Mouse (Mus musculus): ENCODE data around the gene Ndufv1. TPM values are rescaled to one million over a fixed set of nuclear protein-coding genes. Genes with fewer than 3 reads are reported as not detected.
"Not testable (repeated sequence)": the region's sequence is repeated elsewhere in the genome, so short reads cannot be mapped to it uniquely, and the experiment has no call there.

The Ndufv1 gene
- 100 to 1,000 TPM; 412 to 474 TPM for total RNA-seq (2021)
- long read RNA-seq, experiment 1, transcript Ndufv1-209 (2 exons, 412 nt), result minor isoform, 30 of 1,126 reads
- long read RNA-seq, experiment 1, transcript Ndufv1-201 (10 exons, 1,661 nt), result major isoform, 1,019 of 1,126 reads
- long read RNA-seq, experiment 1, partial matches to known transcripts, result 32 of 1,126 reads
- long read RNA-seq, experiment 1, other reads (novel, unspliced or antisense), result 45 of 1,126 reads
- long read RNA-seq, experiment 2, transcript Ndufv1-201 (10 exons, 1,661 nt), result major isoform, 1,013 of 1,089 reads
- long read RNA-seq, experiment 2, transcript Ndufv1-209 (2 exons, 412 nt), result minor isoform, 20 of 1,089 reads
- long read RNA-seq, experiment 2, partial matches to known transcripts, result 34 of 1,089 reads
- long read RNA-seq, experiment 2, other reads (novel, unspliced or antisense), result 22 of 1,089 reads

DNA sequence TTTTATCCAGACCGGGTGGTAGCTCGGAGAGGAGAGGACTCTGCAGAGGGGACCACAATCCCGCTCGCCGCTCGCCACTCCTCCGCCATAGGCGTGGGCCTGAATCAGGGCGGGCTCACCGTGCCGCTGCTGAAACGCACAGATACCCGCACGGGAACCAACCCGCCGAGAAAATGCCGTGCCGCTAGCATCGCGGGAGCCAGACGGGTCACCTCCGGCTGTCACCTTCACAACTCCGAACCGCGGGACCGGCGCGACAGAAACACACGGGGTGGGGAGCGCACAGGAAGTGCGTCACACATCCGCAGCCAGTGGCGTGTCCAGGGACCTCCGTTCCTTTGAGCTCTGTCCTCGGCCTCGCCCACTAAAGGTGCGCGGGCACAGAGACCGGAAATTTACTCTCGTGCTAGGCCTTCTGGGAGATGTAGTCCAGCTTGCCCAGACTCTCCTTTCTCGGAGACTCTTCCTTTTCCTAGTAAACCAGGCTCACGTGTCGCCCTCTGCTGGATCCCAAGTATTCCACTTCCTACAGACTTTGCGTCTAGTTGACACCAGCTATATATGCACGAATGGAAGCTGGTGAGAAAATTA, at the start of gene Ndufv1:
Gene Ndufv1, minus strand, starts transcription at position 375 of the 591 bp plus-strand sequence.
- DNase-seq, result peak; percentile 98

DNA sequence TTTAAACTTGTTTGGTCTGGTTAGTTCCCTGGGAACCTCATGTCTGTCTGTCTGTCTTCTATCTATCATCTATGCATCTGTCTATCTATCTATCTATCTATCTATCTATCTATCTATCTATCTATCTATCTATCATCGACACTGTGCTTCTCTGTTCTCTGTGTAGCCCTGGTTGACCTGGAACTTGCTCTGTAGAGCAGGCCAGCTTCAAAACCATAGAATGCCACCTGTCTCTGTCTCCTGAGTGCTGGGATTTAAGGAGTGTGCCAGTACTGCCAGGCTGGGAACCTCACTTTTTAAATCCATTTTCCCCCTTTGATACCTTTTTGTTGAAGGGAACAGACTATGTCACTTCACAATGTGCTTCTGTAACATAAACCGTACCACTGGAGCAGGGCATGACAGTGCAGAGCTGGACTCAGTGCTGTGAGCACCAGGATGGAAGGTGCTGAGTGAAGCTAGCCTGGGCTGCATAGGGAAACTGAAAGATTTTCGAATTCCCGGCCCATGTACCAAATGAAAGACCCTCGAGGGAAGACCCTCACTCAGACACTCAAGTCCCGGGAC, 48.4 kb upstream of the Ndufv1 start:
- DNase-seq, result no peak

DNA sequence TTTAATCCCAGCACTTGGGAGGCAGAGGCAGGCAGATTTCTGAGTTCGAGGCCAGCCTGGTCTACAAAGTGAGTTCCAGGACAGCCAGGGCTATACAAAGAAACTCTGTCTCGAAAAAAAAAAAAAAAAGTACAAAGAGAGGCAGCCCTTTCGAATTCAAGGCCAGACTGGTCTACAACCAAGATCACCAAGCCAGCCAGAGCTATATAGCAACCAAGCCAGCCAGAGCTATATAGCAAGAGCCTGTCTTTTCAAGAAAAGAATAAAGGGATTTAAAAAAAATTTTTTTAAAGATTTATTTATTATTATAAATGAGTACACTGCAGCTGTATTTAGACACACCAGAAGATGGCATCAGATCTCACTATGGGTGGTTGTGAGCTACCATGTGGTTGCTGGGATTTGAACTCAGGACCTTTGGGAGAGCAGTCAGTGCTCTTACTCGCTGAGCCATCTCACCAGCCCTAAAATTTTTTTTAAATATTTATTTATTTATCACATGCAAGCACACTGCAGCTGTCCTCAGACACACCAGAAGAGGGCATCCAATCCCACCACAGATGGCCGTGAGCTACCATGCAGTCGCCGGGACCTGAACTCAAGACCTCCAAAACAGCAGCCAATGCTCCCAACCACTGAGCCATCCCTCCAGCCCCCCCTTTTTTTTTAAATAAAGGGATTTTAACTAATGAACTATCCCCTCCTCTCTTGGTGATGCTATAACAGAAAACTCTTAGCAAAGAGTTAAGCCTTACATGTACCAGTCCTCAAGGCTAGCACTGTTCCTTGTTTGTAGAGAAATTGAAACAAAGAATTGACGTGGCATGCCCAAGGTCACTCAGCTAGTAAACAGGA, 47.7 kb upstream of the Ndufv1 start:
- not testable (repeated sequence) for DNase-seq

DNA sequence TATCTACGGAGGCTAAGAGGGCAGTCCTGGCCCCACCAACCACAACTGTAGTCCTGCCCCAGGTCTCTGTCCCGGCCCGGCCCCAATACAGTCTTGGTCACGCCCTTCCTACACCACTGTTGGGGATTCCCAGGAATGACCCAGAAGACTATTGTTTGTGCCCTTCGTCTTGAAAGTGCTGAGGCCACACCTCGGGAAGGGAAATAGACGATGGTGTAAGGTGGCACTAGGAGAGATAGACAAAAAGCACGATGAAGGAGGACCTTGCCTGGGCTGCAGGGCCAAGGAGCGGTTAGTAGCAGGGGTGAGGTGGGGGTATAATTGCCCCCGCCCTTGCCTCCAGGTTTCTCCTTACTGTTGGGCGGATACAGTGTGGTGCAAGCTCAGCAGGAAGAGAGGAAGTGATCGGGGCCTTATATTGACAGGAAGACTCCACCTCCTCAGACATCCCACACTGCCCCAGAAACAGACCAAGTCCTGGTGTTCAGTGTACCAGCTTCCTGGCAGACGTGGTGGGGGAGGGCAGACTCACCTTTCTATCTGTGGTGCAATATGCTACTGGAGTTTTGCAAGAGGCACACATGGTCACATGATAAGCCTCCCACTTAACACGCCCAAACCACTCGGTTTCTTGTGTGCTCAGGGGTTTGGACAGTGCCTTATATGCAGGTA, 46.6 kb upstream of the Ndufv1 start, which contains the start of gene Gstp3:
Gene Gstp3, minus strand, starts transcription at position 501 of the 672 bp plus-strand sequence.
- no peak for DNase-seq

DNA sequence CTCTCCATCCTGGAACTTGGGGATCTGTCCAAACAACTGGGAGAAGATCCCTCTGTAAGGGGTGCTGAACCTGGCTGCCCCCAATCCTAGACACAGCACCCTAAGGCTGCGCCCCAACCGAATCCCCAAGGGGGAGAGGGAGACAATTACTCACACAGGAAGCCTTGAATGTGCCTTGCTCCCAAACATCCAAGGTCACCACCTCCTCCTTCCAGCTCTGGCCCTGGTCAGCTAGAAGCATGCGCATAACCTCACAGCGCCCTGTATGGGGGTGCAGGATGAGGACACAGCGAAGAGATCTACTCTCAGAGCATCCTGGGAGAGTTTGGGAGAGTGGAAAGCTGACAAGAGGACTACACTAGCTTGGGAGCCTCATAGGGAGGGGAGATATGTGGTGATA, 46.0 kb upstream of the Ndufv1 start:
- DNase-seq, result no peak

DNA sequence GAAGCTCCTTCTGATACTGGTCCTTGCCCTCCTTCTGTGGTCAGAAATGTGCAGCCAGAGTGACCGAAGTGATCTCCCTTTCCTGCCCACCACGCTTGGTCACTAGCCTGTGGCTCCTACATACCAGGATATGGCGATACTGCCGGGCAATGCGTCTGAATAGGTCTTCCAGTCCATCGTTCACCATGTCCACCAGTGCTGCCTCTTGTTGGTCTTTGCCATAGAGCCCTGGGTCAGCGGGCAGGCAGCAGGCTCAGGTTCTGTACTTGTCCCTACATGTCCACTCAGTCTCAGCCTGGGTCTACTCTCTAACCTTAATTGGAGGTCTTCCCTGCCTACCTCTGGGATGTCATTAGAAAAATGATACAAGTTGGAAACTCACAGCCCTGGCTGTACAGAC, 45.4 kb upstream of the Ndufv1 start:
- DNase-seq, result no peak

DNA sequence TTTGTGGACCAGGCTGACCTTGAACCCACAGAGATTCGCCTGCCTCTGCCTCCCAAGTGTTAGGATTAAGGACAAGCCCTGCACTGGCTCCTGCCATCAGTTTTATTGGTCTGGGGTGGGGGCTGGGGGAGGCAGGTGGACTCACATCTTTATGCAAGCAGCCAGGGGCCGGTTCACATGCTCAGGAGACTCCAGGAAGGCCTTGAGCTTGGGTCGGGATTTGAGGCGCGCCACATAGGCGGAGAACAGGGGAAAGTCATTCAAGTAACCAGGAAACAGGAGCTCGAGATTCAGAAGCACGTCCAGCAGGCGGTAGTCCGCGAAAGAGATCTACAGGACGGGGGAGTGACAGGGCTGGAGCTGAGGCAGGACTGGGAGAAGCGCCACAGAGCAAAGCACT, 44.8 kb upstream of the Ndufv1 start:
- no peak for DNase-seq

DNA sequence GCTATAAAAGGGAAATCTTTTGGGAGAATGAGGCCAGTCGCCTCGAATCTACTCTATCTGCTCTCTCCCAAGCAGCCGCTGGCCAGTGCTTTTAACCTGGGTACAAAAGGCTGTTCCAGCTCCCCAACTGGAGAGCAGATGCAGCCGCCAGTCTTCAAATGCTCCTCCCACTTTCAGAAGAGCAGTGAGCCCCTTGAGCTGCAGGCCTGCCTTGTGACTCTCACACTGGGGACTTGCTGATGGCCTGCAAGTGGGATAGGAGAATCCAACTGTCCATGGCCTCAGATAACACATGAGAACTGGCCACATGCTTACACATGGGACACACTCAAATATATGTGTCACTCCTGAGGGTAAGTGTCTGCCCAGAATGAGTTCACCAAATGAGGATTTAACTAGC, 44.1 kb upstream of the Ndufv1 start:
- DNase-seq, result no peak

DNA sequence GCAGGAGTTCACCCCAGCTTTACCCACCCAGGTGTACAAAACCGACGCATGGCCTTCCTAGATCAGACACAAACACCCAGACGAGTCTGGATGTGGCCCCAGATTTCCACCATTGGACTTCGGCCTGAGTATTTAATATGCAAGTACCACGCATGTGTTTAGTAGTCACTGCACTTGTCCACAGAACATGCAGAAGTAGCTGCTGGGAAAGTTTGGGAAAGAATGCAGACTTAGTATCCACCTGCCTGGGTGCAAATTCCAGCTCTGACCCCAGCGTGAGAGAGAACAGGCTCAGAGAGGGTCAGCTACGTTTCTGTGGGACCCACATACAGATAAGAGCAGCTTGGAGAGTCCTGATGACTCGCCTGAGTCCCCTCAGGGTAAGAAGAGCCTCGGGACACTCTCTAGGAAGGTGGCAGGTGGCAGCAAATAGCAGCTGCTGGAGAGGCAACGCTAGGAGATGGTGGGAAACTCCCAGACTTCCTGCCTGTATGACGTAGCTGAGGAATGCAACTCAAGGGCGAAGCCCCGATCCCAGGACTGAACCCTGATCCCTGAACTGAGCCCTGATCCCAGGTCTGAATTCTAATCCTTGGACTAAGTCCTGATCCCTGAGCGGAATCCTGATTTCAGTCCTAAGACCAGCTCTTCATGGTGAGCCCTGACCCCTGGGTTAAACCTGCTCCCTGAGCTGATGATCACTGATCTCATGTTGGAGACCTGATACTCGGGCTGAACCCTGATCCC, 43.5 kb upstream of the Ndufv1 start:
- DNase-seq, result no peak

DNA sequence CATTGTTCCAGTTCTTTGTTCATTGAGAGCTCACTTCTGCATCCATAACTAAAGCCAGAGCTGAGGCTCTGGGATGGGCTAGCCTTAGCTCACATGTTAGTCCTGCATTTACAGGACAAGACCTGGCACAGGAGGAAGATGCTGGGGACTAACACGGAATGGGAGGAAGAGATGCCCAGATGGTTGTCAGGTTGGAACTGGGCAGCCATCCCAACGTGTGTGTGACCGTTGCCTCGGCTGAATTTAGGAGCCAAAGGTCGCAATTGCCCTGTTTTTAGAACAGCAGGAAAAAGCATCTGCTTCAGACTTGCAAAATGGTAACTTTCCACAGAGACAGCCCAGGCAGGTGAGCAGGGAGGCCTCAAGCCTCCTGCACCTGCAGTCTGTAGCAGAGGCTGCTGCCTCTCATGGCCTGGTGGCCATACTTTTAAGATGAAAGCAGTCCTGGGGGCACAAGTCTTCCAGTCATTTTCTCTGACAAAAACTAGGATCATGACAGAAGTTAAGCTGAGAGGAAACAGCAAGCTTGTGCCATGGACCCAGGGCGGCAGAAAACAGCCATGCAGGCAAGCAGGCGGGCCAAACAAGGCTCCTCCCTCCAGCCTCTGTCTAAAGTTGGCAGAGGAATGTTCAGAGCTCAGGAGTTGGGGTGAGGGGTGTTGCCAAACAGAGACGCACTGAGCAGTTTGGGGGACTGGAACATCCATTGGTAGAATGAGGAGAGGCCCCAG, 42.8 kb upstream of the Ndufv1 start:
- no peak for DNase-seq

DNA sequence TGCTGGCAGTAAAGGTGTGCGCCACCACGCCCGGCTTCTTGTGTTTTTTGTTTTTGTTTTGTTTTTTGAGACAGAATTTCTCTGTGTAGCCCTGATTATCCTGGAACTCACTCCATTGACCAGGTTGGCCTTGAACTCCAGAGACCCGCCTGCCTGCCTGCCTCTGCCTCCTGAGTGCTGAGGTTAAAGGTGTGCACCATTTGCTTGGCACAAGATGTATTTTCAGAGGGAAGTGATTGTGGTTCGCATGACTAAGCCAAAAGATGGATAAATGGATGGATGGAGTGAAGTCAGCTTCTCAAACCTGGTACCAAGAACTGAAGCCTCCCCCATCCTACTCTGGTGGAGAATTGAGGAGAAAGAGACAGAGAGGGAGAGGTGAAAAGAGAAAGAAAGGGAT, 42.0 kb upstream of the Ndufv1 start:
- DNase-seq, result no peak

DNA sequence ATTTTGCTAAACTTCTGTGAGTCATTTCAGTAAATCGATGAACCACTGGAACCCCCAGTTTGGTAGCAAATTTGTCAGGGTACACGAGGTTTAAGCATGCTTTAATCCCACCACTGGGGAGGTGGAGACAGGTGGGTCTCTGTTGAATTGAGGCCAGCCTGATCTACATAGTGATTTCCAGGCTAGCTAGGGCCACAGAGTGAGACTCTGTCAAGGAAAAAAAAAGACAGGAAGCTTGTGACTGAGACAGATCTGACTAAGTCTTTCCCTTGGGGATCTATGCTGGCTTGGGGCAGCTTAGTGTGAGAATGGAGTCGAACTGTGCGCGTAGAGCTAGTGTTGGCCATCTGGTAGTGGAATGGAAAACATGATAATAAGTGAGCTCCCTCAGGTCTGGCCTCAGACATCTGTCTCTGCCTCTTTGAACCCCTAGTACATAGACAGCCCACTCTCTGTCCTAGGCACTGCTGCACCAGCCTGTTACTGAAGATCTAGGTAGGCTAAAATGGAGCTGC, 40.0 kb upstream of the Ndufv1 start:
- DNase-seq, result no peak

DNA sequence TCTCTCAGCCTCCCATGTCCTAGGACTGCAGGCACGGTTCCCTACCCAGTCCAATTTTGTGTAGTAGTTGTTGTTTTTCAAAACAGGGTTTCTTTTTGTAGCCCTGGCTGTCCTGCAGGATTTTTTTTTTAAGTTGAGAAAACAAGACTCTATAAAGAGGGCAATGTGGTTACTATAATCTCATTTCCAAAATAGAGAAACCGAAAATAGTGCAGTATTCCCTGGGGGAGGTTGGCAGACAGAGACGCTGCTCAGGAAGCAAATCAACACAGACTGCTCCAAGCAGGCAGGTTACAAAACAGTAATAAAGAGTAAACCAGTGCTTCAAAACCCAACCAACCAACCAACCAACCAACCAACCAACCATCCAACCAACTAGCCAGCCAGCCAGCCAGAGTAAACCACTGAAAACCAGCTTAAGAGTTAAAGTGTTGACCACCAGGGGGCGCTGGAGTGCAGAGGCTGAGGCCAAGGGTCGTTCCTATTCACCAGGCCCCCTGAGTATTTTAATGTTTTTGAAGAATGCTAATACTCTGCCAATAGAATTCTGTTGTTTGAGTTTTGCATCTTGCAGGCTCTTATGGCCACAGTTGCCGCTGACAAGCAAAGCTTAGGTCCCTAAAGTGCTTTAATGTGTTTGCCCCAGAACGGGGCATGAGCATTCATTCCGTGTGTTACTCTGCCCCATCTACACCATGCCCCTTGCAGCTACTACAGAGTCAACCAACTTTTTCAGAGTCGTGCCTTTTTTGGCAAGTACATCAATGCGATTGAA, 39.3 kb upstream of the Ndufv1 start:
- DNase-seq, result peak; percentile 30

DNA sequence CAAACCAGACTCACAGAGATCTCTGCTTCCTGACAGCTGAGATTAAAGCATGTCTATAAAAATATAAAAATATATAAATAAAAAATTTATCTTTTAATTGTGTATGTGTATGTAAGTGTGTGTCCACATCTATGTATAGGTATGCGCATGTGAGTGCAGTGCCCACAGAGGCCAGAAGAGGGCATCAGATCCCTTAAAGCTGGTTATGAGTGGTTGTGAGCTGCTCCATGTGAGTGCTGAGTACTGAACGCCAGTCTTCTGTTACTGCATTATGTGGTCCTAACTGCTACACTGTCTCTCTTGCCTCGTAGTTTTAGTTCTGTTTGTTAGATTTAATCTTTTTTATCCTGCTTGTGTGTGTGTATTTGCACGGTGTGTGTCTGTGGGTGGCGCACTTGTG, 38.4 kb upstream of the Ndufv1 start:
- no peak for DNase-seq

DNA sequence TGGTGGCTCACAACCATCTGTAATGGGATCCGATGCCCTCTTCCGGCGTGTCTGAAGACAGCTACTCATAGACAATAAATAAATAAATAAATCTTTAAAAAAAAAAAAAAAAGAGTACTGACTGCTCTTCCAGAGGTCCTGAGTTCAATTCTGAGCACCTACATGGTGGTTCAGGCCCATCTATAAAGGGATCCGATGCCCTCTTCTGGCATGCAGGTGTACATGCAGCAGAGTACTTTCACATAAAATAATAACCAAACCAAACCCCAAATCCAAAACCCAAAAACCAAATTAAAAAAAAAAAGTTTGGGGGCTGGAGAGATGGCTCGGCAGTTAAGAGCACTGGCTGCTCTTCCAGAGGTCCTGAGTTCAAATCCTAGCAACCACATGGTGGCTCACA, 36.5 kb upstream of the Ndufv1 start:
- not testable (repeated sequence) for DNase-seq

DNA sequence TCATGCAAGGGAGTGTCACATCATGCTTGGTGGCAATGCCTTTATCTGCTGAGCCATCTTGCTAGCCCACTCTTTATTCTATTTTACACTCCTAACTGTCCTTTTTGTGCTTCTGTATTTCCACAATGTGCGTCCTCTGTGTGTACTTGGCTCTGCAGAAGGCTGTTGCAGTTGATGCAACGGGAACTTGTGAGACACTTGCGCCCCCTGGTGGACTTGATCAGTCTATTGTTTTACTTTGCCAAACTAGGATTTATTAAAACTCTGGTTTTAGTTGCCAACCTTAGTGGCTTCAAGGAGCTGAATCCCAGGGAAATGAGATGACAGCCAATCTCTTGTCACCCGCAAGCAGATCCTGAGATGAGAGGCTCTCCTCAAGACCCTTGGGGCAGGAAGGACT, 35.3 kb upstream of the Ndufv1 start:
- peak; percentile 27 for DNase-seq

DNA sequence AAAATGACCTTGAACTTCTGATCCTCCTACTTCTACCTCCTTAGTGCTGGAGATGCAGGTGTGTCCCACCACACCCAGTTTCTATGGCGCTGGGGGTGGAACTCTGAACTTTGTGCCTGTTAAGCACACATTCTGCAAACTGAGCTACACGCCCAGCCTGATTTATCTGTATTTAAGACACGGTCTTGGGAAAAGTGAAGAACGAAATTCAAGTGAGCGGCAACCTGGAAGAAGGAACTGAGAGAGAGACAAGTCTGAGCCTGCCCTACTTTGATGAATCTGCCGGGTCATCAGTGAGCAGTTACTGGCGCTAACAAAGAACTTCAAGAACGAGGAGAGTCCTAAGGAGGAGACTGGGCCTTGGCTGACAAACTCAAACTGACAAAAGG, 34.3 kb upstream of the Ndufv1 start:
- no peak for DNase-seq

DNA sequence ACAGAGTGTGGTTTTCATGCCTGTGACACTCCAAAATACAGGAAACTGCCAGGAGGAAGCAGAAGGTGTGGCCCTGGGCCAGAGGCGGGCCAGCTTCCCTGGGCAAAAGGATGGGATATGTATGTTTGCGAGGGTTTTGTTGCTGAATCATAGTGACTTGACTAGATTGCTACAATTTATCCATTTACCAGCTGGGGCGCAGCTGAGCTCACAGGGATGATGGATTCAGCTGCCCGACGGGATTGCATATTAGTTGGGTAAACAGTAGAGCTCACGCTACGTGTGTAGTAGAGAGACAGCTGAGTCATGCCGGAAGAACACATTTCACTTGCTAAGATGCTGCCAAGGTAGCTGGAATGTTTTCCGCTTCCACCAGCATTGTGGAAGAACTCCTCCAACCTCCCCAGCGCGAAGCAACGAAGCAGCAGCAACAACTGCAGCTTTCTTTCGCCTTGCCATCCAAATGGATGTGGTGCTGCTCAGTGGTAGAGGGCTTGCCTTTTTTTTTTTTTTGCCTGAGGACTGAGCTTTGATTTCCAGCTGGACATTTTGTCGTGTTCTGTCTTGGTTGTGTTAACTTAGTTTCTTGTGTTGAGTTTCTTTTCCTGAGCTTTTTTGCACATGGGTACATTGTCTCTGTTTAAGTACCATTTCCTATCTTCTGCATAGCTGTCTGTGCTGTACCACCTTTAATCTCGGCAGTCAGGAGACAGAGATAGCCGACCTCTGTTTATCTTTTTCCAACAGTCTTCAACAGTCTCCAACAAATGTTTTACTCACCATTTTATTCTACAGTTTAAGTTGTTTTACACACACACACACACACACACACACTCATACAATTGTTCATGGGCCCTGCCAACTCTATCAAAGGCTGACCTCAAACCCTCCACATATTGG, 33.6 kb upstream of the Ndufv1 start, which contains the start of gene Gstp2:
Gene Gstp2, minus strand, starts transcription at position 58 of the 900 bp plus-strand sequence.
- peak; percentile 74 for DNase-seq

Data from gastrocnemius, postnatal 25 days (tissue).